Mouse (Mus musculus) Muller cell, postnatal 12 days (primary cell): ENCODE data around the gene Tas2r106.

Source experiments
- DNase-seq: peaks from one replicate; pipeline ENCODE4 v3.0.0-alpha.2; 2015; ENCODE audit errors: inconsistent ontology term

The Tas2r106 gene

DNA sequence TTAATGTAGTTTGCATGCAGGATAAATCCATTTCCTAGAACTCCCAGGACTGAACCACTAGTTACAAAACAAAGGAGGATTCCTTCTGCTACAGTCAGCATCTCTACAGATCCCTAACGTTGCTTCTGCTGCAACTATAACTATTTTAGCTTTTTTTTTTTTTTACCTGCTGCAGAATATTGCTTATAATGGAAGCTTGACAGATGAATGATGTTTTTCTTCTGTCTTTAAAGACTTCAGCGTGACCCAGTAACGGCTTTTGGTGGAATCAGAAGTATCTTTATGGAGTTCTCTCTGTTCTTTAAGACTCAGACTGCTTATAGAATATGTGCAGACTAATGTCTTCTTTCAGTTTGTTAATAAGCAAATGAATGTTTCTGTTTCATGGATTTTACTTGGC, at the start of gene Tas2r106:
Tas2r106 (minus strand) TSS at position 101 of the 400 bp plus-strand sequence.
- no peak for DNase-seq

DNA sequence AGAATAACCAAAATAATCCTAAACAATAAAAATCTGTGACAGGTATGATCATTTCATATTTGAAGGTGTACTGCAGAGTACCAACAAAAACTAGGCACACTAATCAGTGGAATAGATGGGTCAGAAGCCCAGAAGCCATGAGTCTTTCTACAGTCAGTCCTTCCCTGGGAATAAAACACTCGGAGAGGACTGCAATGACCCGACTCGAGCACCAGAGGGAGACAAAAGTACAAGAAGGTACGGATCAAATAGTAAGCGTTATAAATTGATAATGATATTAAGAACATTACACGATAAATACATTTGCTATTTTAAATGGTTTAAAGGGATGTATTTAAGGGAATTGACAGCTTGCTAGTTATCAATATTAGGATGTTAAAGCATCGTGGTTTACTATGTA, 34.1 kb upstream of the Tas2r106 start:
- DNase-seq = peak; percentile 0

- DNase-seq = no peak
These were observed 11.3 kb upstream of the Tas2r106 start, which contains the start of gene Tas2r114 for GRCm38 (mm10) chr6:131689963-131690362. Tas2r114 (minus strand) TSS chr6:131690063.

GRCm38 (mm10) chr6:131687395-131687794, 8.7 kb upstream of the Tas2r106 start, which contains the start of gene Tas2r105:
Tas2r105 (minus strand) TSS chr6:131687495.
- DNase-seq = no peak

DNA sequence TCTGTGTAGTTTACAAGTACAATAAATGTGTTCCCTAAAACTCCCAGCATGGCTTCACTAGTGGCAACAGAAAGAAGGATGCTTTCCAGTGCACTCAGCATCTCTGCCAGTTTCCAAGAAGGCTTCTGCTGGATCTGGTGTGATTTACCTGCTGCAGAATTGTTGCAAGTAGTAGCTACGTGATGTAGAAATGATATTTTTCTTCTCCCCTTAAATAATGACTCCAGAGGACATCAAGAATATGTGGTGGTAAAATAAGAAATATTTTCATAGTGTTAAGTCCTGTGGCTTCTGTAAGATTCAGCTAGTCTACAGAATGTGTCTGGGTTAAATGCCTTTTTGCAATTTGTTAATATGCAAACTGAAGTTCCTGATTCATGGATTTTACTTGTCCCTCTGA, 7.0 kb upstream of the Tas2r106 start, which contains the start of gene Tas2r104:
Tas2r104 (minus strand) TSS at position 101 of the 400 bp plus-strand sequence.
- no peak for DNase-seq

DNA sequence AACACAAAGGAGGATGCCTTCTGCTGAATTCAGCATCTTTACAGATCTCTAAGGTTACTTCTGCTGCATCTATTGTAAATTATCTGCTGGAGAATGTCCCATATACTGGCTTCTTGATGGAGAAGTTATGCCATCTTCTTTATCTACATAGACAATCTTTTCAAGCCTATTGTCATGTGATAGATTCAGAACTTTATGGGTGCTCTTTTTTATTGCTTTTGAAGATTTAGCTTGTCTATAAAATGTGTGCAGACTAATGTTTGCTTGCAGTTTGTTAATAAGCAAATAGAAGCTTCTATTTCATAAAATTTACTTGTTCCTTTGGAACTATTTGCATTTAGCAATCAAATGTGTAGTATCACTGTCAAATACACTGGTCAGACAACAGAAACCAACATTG, 18.6 kb downstream of the Tas2r106 start, which contains the start of gene Tas2r107:
Tas2r107 (minus strand) TSS at position 101 of the 400 bp plus-strand sequence.
- DNase-seq = no peak

- no peak for DNase-seq
These were observed 47.9 kb downstream of the Tas2r106 start, which contains the start of gene Tas2r130 for GRCm38 (mm10) chr6:131630812-131631211. Tas2r130 (minus strand) TSS chr6:131630912.
